Mouse (Mus musculus): ENCODE results near the gene Dusp7. TPM values are rescaled to one million over a fixed set of nuclear protein-coding genes. Genes with fewer than 3 reads are reported as not detected.

Gene Dusp7
- 40.5 and 41.1 TPM in 2 replicates for polyA plus RNA-seq (2015; fragmentation: Nextera tagmentation; extraction: Ambion mirVana)

GRCm38 (mm10) chr9:106368112-106368717 lies at the start of gene Dusp7:
TSS of gene Dusp7 (plus strand) at chr9:106368632.
- ATAC-seq (ENCODE audit: low FRiP score, low read depth), result peak; percentile 64
- under 1% methylated on average over 26 of the region's 57 CpGs for WGBS
- peak within 1 kb of the TSS; percentile 95 for H3K4me2 ChIP-seq (replicated peaks)
- H3K27ac ChIP-seq, result peak within 1 kb of the TSS; percentile 99
- no peaks in the 10 kb centered on the region for H3K9me3 ChIP-seq
- H3K4me1 ChIP-seq, result peaks cover 63% of the 10 kb centered on the region
- peak within 1 kb of the TSS; percentile 100 for H3K9ac ChIP-seq
- H3K27me3 ChIP-seq, result no peaks in the 10 kb centered on the region
- H3K36me3 ChIP-seq, result peaks cover 27% of the 10 kb centered on the region
- H3K4me3 ChIP-seq, result peak within 1 kb of the TSS; percentile 98

- no peak for ATAC-seq (ENCODE audit: low FRiP score, low read depth)
- no peak overlapping the region for H3K27ac ChIP-seq
- no peaks in the 10 kb centered on the region for H3K36me3 ChIP-seq
- H3K9me3 ChIP-seq, result no peaks in the 10 kb centered on the region
- H3K4me1 ChIP-seq, result peaks cover 64% of the 10 kb centered on the region
- no peak overlapping the region for H3K4me3 ChIP-seq
- H3K27me3 ChIP-seq, result no peaks in the 10 kb centered on the region
- no peak overlapping the region; the same call in 1 of the 2 replicates for H3K9ac ChIP-seq
- H3K4me2 ChIP-seq (replicated peaks), result no peak overlapping the region
- WGBS, result 50% methylated on average over 2 of the region's 2 CpGs
Observed at GRCm38 (mm10) chr9:106319095-106319494, 49.3 kb upstream of the Dusp7 start.

GRCm38 (mm10) chr9:106322497-106322896 lies 45.9 kb upstream of the Dusp7 start:
- no peak overlapping the region for H3K4me2 ChIP-seq (replicated peaks)
- peak; percentile 21; the same call in 1 of the 2 replicates for ATAC-seq (ENCODE audit: low FRiP score, low read depth)
- no peaks in the 10 kb centered on the region for H3K36me3 ChIP-seq
- WGBS, result 61% methylated on average over 3 of the region's 3 CpGs
- no peak overlapping the region for H3K4me3 ChIP-seq
- H3K27ac ChIP-seq, result peak overlapping the region; percentile 80
- peaks cover 69% of the 10 kb centered on the region for H3K4me1 ChIP-seq
- no peaks in the 10 kb centered on the region for H3K27me3 ChIP-seq
- no peaks in the 10 kb centered on the region for H3K9me3 ChIP-seq
- H3K9ac ChIP-seq, result no peak overlapping the region

GRCm38 (mm10) chr9:106326241-106326640 lies 42.2 kb upstream of the Dusp7 start:
- H3K9me3 ChIP-seq, result no peaks in the 10 kb centered on the region
- peaks cover 3% of the 10 kb centered on the region for H3K36me3 ChIP-seq
- ATAC-seq (ENCODE audit: low FRiP score, low read depth), result no peak
- peak overlapping the region; percentile 6; the same call in 1 of the 2 replicates for H3K27ac ChIP-seq
- H3K9ac ChIP-seq, result no peak overlapping the region
- H3K4me3 ChIP-seq, result no peak overlapping the region
- H3K4me2 ChIP-seq (replicated peaks), result no peak overlapping the region
- peaks cover 78% of the 10 kb centered on the region for H3K4me1 ChIP-seq
- WGBS, result 67% methylated on average over 8 of the region's 8 CpGs
- no peaks in the 10 kb centered on the region for H3K27me3 ChIP-seq

- peaks cover 3% of the 10 kb centered on the region for H3K36me3 ChIP-seq
- 79% methylated on average over 8 of the region's 8 CpGs for WGBS
- no peak overlapping the region for H3K9ac ChIP-seq
- H3K9me3 ChIP-seq, result no peaks in the 10 kb centered on the region
- no peak overlapping the region for H3K4me2 ChIP-seq (replicated peaks)
- no peaks in the 10 kb centered on the region for H3K27me3 ChIP-seq
- no peak overlapping the region for H3K4me3 ChIP-seq
- peaks cover 78% of the 10 kb centered on the region for H3K4me1 ChIP-seq
- ATAC-seq (ENCODE audit: low FRiP score, low read depth), result no peak
- H3K27ac ChIP-seq, result no peak overlapping the region
Observed at GRCm38 (mm10) chr9:106327125-106327809, 41.2 kb upstream of the Dusp7 start.

GRCm38 (mm10) chr9:106328068-106328610 lies 40.3 kb upstream of the Dusp7 start:
- 0 out of 2 replicates have a peak overlapping the region, but pooled peaks have one; percentile 2 for H3K9ac ChIP-seq
- peaks cover 3% of the 10 kb centered on the region for H3K36me3 ChIP-seq
- H3K9me3 ChIP-seq, result no peaks in the 10 kb centered on the region
- no peak overlapping the region for H3K4me3 ChIP-seq
- no peaks in the 10 kb centered on the region for H3K27me3 ChIP-seq
- H3K4me1 ChIP-seq, result peaks cover 72% of the 10 kb centered on the region
- 73% methylated on average over 7 of the region's 7 CpGs for WGBS
- no peak overlapping the region for H3K4me2 ChIP-seq (replicated peaks)
- ATAC-seq (ENCODE audit: low FRiP score, low read depth), result no peak
- peak overlapping the region; percentile 81 for H3K27ac ChIP-seq

- H3K4me2 ChIP-seq (replicated peaks), result peak overlapping the region; percentile 1; the same call in 1 of the 2 replicates
- peak overlapping the region; percentile 81 for H3K27ac ChIP-seq
- 45% methylated on average over 5 of the region's 5 CpGs for WGBS
- no peak overlapping the region for H3K4me3 ChIP-seq
- H3K4me1 ChIP-seq, result peaks cover 65% of the 10 kb centered on the region
- peaks cover 3% of the 10 kb centered on the region for H3K36me3 ChIP-seq
- peak; percentile 55 for ATAC-seq (ENCODE audit: low FRiP score, low read depth)
- 0 out of 2 replicates have a peak overlapping the region, but pooled peaks have one; percentile 2 for H3K9ac ChIP-seq
- no peaks in the 10 kb centered on the region for H3K27me3 ChIP-seq
- no peaks in the 10 kb centered on the region for H3K9me3 ChIP-seq
Observed at GRCm38 (mm10) chr9:106328772-106329511, 39.5 kb upstream of the Dusp7 start.

GRCm38 (mm10) chr9:106332746-106333145 lies 35.7 kb upstream of the Dusp7 start:
- 84% methylated on average over 3 of the region's 3 CpGs for WGBS
- H3K9ac ChIP-seq, result no peak overlapping the region
- no peak overlapping the region for H3K27ac ChIP-seq
- H3K27me3 ChIP-seq, result no peaks in the 10 kb centered on the region
- H3K4me2 ChIP-seq (replicated peaks), result no peak overlapping the region
- no peak for ATAC-seq (ENCODE audit: low FRiP score, low read depth)
- H3K9me3 ChIP-seq, result no peaks in the 10 kb centered on the region
- peaks cover 8% of the 10 kb centered on the region for H3K36me3 ChIP-seq
- H3K4me3 ChIP-seq, result no peak overlapping the region
- H3K4me1 ChIP-seq, result peaks cover 60% of the 10 kb centered on the region

GRCm38 (mm10) chr9:106337620-106338019 lies 30.8 kb upstream of the Dusp7 start:
- Histone ChIP-seq H3K4me1 (peaks cover 67% of the 10 kb centered on the region), H3K4me3 (no peak overlapping the region), H3K9me3 (no peaks in the 10 kb centered on the region), H3K4me2 (replicated peaks) (0 out of 2 replicates have a peak overlapping the region, but pooled peaks have one; percentile 11), H3K36me3 (0 out of 2 replicates have a peak, but pooled peaks cover 6% of the 10 kb centered on the region), H3K27ac (peak overlapping the region; percentile 96), H3K9ac (peak overlapping the region; percentile 48; the same call in 1 of the 2 replicates), H3K27me3 (no peaks in the 10 kb centered on the region)
- 27% methylated on average over 9 of the region's 9 CpGs for WGBS
- ATAC-seq (ENCODE audit: low FRiP score, low read depth), result peak; percentile 71; the same call in 1 of the 2 replicates

- Histone ChIP-seq H3K9ac (no peak overlapping the region), H3K27me3 (no peaks in the 10 kb centered on the region), H3K4me1 (peaks cover 75% of the 10 kb centered on the region), H3K36me3 (0 out of 2 replicates have a peak, but pooled peaks cover 6% of the 10 kb centered on the region), H3K9me3 (no peaks in the 10 kb centered on the region), H3K4me3 (no peak overlapping the region), H3K4me2 (replicated peaks) (peak overlapping the region; percentile 15), H3K27ac (peak overlapping the region; percentile 96)
- WGBS, result 8% methylated on average over 10 of the region's 10 CpGs
- 0 out of 2 replicates have a peak, but pooled peaks have one; percentile 16 for ATAC-seq (ENCODE audit: low FRiP score, low read depth)
Observed at GRCm38 (mm10) chr9:106338462-106339172, 29.8 kb upstream of the Dusp7 start.

- no peaks in the 10 kb centered on the region for H3K9me3 ChIP-seq
- 0 out of 2 replicates have a peak overlapping the region, but pooled peaks have one; percentile 31 for H3K9ac ChIP-seq
- peak overlapping the region; percentile 15; the same call in 1 of the 2 replicates for H3K4me2 ChIP-seq (replicated peaks)
- 0 out of 2 replicates have a peak, but pooled peaks cover 3% of the 10 kb centered on the region for H3K36me3 ChIP-seq
- WGBS, result 54% methylated on average over 6 of the region's 6 CpGs
- H3K27me3 ChIP-seq, result no peaks in the 10 kb centered on the region
- no peak for ATAC-seq (ENCODE audit: low FRiP score, low read depth)
- no peak overlapping the region for H3K4me3 ChIP-seq
- peaks cover 75% of the 10 kb centered on the region for H3K4me1 ChIP-seq
- peak overlapping the region; percentile 96 for H3K27ac ChIP-seq
Observed at GRCm38 (mm10) chr9:106339173-106339558, 29.3 kb upstream of the Dusp7 start.

All from limb, embryonic 13.5 days (tissue).